Mouse (Mus musculus) erythroblast, adult 5-6 weeks (primary cell): Measurements from ENCODE around the gene Ninl. TPM values are rescaled to one million over a fixed set of nuclear protein-coding genes. Genes with fewer than 3 reads are reported as not detected.
"Not testable (repeated sequence)": the region's sequence is repeated elsewhere in the genome, so short reads cannot be mapped to it uniquely, and the experiment has no call there.

Experiments used
- ATAC-seq: replicated peaks from 2 replicates; pipeline ENCODE4 v1.8.0; 2016; ENCODE audit warnings: moderate number of reproducible peaks, mild to moderate bottlenecking, moderate TSS enrichment, inconsistent platforms; ENCODE audit not compliant: poor library complexity, low FRiP score, severe bottlenecking
- total RNA-seq, 2 experiments: library from RNA; stranded (forward) in 1 of 2; stranded (reverse) in 1 of 2; fragments of 150-400 nt in 1 of 2; fragments of 200-764, 138-1000 nt in 1 of 2; gene quantifications; 2 replicates each; pipeline versions ENCODE4 v1.2.3 to v1.2.4; 2015 to 2017; ENCODE audit warnings: low replicate concordance in 2 of 2

Gene Ninl
- total RNA-seq, 2 experiments from 2014 or later = 16.9 to 71.1 TPM

- no peak for ATAC-seq
Measured at GRCm38 (mm10) chr2:150959521-150959920, 79.7 kb downstream of the Ninl start.

DNA sequence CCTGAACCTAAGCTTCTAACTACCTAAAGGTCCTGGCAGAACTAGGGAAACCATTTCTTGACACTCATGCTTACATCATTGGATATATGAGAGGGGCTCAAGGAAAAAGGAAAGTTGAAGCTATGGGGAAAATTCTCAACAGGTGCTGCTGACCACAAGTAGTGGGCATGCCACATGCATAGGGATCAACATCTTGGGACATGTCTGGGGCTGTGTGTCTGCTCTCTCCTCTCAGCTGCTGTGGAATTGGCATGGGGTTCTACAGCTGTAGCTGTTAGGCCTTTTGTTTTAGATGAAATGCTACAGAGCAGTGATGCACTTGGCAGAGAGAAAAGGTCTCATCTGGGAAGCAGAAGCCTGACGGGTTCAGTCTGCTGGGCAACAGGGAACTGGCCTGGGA, 83.3 kb downstream of the Ninl start:
- ATAC-seq = no peak

- ATAC-seq = no peak
Measured at GRCm38 (mm10) chr2:150951201-150951600, 88.0 kb downstream of the Ninl start.

- 0 out of 2 replicates have a peak, but pooled peaks have one; percentile 12 for ATAC-seq
Measured at GRCm38 (mm10) chr2:150950056-150950455, 89.1 kb downstream of the Ninl start.

GRCm38 (mm10) chr2:150949652-150950051, 89.5 kb downstream of the Ninl start:
- no peak for ATAC-seq

DNA sequence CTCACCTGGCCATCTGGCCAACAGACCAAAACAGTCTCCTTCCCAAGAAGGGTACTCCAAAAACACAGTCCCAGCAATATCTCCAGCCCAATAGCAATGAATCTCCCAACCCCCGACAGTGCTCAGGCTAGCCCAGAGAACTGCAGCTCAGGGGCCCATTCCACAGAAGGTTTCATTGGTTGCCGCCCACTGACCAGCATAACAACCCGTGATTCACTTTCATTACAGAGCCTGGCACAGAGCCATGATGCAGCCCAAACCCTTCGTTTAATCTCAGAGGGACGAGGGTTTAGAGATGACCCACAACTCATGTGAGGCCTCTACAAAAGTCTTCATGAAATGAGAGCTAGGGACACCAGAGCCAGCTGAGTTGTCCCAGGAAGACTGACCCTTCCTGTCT, 90.4 kb downstream of the Ninl start:
- ATAC-seq = no peak

DNA sequence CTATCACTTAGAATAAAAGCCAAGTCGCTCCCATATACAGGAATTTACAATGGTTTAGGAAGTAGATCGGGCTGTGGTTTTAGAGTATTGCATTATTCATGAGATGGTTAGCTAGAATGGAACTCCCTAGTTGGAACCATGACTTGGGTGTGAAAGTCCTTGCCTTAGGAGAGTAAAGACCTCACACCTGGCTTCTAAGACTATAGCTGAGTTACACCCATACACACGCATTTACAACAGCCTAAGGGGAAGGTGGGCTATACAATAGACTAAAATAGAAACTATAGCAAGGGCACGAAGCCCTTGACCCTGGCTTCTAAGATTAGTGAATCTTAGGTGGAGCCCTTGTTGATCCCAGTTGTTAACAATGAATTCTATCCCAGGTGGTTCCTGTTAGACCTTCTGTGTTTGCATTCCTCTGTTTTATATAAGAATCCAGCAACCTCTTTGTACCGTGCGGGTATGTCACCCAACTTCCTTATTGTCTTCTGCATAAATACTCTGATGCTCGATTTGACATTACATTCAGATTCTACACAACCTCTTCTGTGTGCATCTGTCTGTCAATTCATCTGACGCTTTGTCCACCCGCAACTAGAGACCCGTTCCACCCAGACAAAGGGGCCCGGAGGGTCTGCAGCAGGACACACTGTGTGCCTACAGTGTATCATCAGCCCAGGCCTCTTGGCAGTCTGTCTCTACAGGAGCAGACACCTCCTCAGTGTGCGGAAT, 91.1 kb downstream of the Ninl start:
- ATAC-seq = not testable (repeated sequence)

GRCm38 (mm10) chr2:150947341-150947740, 91.8 kb downstream of the Ninl start:
- ATAC-seq = not testable (repeated sequence)

DNA sequence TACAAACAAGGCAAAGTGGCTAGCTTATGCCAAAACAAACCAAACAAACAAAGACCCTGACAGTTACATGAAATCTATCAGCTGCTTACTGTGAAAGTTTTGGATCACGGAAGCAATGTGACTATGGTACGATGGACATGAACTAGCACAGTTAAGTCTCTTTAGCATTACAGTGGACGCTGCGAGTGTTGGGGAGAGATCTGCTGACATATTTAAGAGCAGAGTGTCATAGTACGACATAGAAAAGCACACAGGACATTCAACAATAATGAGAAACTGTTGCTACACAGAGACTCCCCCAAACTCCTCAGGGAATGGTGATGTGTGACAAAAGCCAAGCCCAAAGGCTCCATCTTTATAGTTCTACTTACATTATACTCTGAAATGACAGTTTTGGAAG, 95.2 kb downstream of the Ninl start:
- no peak for ATAC-seq

- no peak for ATAC-seq
Measured at GRCm38 (mm10) chr2:150934659-150935058, 104.5 kb downstream of the Ninl start.

DNA sequence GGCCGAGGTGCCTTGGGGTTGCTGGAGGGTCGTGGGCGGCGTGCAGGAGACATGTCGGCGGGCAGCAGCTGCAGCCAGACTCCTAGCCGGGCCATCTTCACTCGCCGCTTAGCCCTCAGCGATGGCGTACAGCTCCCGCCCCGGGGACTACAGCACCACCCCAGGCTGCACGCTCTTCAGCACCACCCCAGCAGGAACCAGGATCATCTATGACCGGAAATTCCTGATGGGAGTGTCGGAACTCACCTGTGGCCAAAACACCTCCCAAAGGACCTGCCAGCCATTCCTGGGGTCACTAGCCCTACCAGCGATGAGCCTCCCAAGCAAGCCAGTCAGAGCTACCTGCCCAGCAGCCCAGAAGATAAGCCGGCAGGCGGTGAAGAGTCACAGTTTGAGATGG, 105.7 kb downstream of the Ninl start:
- no peak for ATAC-seq

DNA sequence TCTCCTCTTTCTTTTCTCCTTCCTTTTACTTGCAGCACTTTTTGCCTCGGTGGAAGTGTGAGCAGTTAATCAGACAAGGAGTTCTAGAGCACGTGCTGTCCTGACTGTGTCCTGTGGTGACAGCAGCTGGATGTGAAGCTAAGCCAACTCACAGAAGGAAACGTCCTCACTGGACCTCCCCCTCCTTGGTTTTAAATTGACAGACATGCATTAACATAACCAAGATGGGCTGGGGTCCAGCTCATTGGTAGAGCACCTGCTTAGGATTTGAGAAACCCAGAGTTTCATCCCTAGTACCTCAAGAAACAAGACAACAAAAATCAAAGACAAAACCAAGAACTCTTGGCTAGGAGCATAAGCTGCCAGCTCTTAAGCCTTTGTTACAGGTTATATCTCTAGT, 108.4 kb downstream of the Ninl start:
- no peak for ATAC-seq

GRCm38 (mm10) chr2:150929156-150929555, 110.0 kb downstream of the Ninl start:
- ATAC-seq = no peak

DNA sequence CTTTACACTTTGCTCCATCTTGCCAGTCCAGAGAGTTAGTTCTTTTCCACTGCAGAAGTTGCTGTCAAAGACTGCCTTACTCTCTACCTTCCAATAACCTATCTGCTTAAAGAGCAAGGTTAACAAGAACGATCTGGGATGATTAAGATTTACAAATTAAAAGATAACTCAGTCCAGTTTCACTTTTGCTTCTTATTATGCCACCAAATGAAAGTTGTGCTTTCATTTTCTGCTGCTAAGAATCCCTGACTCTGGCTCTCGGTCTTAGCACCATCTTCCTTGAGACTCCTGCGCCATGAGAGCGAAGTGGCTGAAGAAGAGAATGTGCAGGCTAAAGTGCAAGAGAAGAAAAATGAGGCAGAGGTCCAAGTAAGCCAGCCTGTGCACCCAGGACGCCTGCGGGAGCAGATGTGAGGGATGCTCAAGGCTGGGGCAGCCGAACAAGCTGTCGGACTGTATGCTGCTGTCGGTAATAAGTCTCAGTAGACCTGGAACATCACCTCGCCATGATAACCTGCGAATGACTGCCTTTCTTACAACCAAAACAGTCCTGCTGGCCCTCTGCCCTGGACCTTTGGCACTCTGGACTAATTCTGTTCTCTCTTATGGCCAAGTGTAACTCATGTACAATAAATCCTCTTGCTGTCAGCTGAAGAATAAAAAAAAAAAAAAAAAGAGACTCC, 112.0 kb downstream of the Ninl start:
- ATAC-seq = no peak

- ATAC-seq = no peak
Measured at GRCm38 (mm10) chr2:150923505-150923904, 115.7 kb downstream of the Ninl start.

- no peak for ATAC-seq
Measured at GRCm38 (mm10) chr2:150923026-150923425, 116.2 kb downstream of the Ninl start.

DNA sequence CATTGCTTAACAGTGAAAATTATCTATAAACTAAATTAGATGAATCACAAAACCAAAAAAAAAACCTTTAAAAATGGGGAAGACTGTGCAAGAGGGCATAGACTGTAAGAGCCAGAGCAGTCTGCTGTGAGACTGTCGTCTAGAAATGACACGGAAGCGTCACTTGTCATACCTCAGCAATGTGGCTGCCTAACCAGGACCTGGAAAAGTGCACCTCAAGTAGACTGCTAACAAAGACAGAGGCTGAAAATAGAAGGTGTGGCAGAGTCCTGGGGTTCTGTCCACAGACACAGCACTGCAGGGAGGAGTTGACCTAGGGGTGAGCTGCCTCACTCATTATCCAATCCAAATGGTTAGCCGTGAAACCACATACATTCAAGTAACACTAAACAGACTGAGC, 117.0 kb downstream of the Ninl start:
- ATAC-seq = no peak

GRCm38 (mm10) chr2:150921697-150922096, 117.5 kb downstream of the Ninl start:
- ATAC-seq = no peak

DNA sequence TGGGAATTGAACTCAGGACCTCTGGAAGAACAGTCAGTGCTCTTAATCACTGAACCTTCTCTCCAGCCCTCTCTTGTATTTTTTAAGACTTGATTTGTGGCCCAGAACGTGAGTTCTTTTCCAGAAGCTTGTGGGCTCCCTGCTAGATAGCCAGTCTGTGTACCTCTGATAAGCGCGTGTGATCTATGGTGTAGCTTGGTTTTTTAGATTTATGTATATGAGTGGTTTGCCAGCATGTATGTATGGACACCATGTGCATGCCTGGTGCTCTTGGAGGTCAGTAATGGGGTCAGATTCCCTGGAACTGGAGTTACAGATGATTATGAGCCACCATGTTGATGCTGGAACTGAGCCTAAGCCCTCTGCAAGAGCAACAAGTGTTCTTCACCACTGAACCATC, 118.6 kb downstream of the Ninl start:
- ATAC-seq = no peak

DNA sequence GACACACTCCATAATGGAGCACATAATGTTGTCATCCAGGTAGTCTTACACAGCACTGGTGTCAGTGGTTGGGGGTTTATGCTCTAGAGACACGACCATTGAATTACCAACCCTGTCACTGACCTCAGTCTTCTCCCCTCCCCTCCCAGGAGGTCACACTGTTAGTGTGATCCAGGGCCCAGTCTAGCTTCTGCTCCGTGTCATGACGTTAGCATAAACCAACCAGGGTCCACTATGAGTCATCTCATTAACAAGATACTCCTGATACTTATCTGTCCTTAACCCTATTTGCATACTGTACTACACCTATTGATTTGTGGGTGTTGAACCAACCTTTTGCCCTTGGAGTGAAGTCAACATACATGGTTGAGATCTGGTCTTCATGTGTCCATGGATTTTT, 120.5 kb downstream of the Ninl start:
- no peak for ATAC-seq

DNA sequence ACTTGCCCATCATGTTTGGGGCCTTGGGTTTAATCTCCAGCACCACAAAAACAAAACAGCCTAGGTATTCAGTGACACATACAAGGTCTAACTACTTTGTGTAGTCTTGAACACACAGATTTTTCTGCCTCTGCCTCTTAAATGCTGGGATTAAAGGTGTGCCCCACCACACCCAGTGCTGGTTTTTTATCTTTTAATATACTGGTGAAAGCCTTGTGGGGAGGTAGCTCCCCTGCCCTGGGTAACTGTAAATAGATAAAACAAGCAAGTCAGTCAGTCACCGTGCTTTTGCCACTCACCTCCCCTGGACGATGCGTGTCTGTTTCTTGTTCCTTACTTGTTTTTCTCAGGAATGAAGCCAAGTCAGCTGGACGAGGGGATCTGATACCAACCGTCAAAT, 123.4 kb downstream of the Ninl start:
- no peak for ATAC-seq
